Mouse (Mus musculus): ENCODE measurements at regions not wholly inside any gene's neighbourhood (a gene's known extent, or its start where the extent isn't known, plus 50 kb on each side); places are given as distances from the start of the nearest gene placed in this dataset.

DNA sequence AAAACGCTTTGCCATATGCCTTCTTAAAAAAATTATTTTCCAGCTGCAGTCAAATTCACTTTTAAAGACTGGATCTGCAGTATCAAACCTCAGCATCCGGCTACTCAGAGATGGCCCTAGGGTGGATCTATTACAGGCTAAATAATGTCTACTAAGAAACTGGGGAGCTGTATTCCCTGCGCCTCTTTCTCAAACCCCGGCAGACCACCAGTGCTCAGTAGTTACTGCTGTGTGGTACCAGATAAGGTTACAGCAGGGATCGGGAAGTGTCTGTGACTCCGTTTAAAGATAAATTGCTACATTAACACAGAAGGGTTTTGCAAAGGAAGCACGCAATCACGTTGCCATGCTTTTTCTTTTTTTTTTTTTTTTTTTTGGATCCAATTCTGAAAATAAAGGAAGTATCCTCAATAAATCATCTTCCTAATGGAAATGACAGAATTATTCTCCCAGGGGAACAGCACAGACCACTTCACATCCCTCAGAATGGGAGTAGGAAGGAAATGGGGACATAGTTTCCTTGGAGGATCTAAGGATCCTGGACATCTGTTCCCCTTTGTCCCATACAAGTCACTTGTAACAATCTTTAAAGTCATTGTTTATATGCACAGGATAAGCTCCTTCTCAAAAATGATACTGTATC is 304.1 kb upstream of the N6amt1 start:
- no peak for TF ChIP-seq CTCF (IDR thresholded peaks at IDR 0.05; ENCODE audit: low read depth, low read length)
- TF ChIP-seq GATA1 (IDR thresholded peaks at IDR 0.05; ENCODE audit: borderline replicate concordance, low read length) = no peak
- TF ChIP-seq GATA2 (IDR thresholded peaks at IDR 0.05; ENCODE audit: borderline replicate concordance, low read depth, low read length) = no peak
- TF ChIP-seq TAL1 (conservative IDR thresholded peaks at IDR 0.05; ENCODE audit: low read depth, low read length) = no peak

Data from G1E (cell line).